Mouse (Mus musculus): Measurements from ENCODE around the gene 4930412O13Rik. TPM values are rescaled to one million over a fixed set of nuclear protein-coding genes. Genes with fewer than 3 reads are reported as not detected.

Gene 4930412O13Rik
- total and polyA plus RNA-seq, 2 experiments from 2014 or later: not detected

GRCm38 (mm10) chr2:9873757-9874156 is 7.3 kb upstream of the 4930412O13Rik start:
- H3K36me3 ChIP-seq (replicated peaks; ENCODE audit: control insufficient read depth, insufficient read depth, low read length): no peaks in the 10 kb centered on the region
- no peaks in the 10 kb centered on the region for H3K9me3 ChIP-seq (replicated peaks; ENCODE audit: control insufficient read depth, low read length)
- H3K27ac ChIP-seq (ENCODE audit: low read depth): no peak overlapping the region
- H3K4me1 ChIP-seq (ENCODE audit: control insufficient read depth, insufficient read depth): no peaks in the 10 kb centered on the region
- DNase-seq (ENCODE audit: low spot score): no peak
- H3K9ac ChIP-seq (replicated peaks; ENCODE audit: low read depth, low read length): no peak overlapping the region
- peaks cover 86% of the 10 kb centered on the region for H3K27me3 ChIP-seq (ENCODE audit: control insufficient read depth, insufficient read depth, low read length)
- ATAC-seq (ENCODE audit: insufficient read depth, low read depth): no peak
- H3K4me2 ChIP-seq (ENCODE audit: low read depth, low read length): peak overlapping the region; percentile 11; the same call in 1 of the 2 replicates
- TF ChIP-seq EP300 (IDR thresholded peaks at IDR 0.05; ENCODE audit: low read depth): no peak
- WGBS: 43% methylated on average over 2 of the region's 2 CpGs
- H3K4me3 ChIP-seq (ENCODE audit: low read depth, low read length): no peak overlapping the region

- Histone ChIP-seq H3K4me1 (ENCODE audit: control insufficient read depth, insufficient read depth) (peaks cover 3% of the 10 kb centered on the region; the same call in 1 of the 2 replicates), H3K27ac (ENCODE audit: low read depth) (no peak overlapping the region), H3K4me3 (ENCODE audit: low read depth, low read length) (peak overlapping the region; percentile 3; the same call in 1 of the 2 replicates), H3K36me3 (replicated peaks; ENCODE audit: control insufficient read depth, insufficient read depth, low read length) (no peaks in the 10 kb centered on the region), H3K4me2 (ENCODE audit: low read depth, low read length) (no peak overlapping the region; the same call in 1 of the 2 replicates), H3K27me3 (ENCODE audit: control insufficient read depth, insufficient read depth, low read length) (peaks cover 89% of the 10 kb centered on the region), H3K9me3 (replicated peaks; ENCODE audit: control insufficient read depth, low read length) (no peaks in the 10 kb centered on the region), H3K9ac (replicated peaks; ENCODE audit: low read depth, low read length) (no peak overlapping the region)
- TF ChIP-seq CTCF (IDR thresholded peaks at IDR 0.05; ENCODE audit: low read depth): no peak
- no peak for TF ChIP-seq EP300 (IDR thresholded peaks at IDR 0.05; ENCODE audit: low read depth)
- 19% methylated on average over 38 of the region's 39 CpGs for WGBS
- DNase-seq (ENCODE audit: low spot score): no peak
- ATAC-seq (ENCODE audit: insufficient read depth, low read depth): no peak
These were observed 6.4 kb upstream of the 4930412O13Rik start for GRCm38 (mm10) chr2:9874467-9875219.

GRCm38 (mm10) chr2:9875220-9875619 is 5.8 kb upstream of the 4930412O13Rik start:
- TF ChIP-seq EP300 (IDR thresholded peaks at IDR 0.05; ENCODE audit: low read depth) (no peak), CTCF (IDR thresholded peaks at IDR 0.05; ENCODE audit: low read depth) (no peak)
- no peaks in the 10 kb centered on the region for H3K9me3 ChIP-seq (replicated peaks; ENCODE audit: control insufficient read depth, low read length)
- no peak overlapping the region for H3K9ac ChIP-seq (replicated peaks; ENCODE audit: low read depth, low read length)
- WGBS: 23% methylated on average over 4 of the region's 4 CpGs
- peaks cover 3% of the 10 kb centered on the region; the same call in 1 of the 2 replicates for H3K4me1 ChIP-seq (ENCODE audit: control insufficient read depth, insufficient read depth)
- H3K4me3 ChIP-seq (ENCODE audit: low read depth, low read length): peak overlapping the region; percentile 3; the same call in 1 of the 2 replicates
- no peak overlapping the region; the same call in 1 of the 2 replicates for H3K4me2 ChIP-seq (ENCODE audit: low read depth, low read length)
- H3K27me3 ChIP-seq (ENCODE audit: control insufficient read depth, insufficient read depth, low read length): peaks cover 89% of the 10 kb centered on the region
- H3K27ac ChIP-seq (ENCODE audit: low read depth): no peak overlapping the region
- H3K36me3 ChIP-seq (replicated peaks; ENCODE audit: control insufficient read depth, insufficient read depth, low read length): no peaks in the 10 kb centered on the region
- DNase-seq (ENCODE audit: low spot score): no peak
- ATAC-seq (ENCODE audit: insufficient read depth, low read depth): no peak

- no peak overlapping the region for H3K27ac ChIP-seq (ENCODE audit: low read depth)
These were observed 5.2 kb upstream of the 4930412O13Rik start for GRCm38 (mm10) chr2:9875676-9876357.

DNA sequence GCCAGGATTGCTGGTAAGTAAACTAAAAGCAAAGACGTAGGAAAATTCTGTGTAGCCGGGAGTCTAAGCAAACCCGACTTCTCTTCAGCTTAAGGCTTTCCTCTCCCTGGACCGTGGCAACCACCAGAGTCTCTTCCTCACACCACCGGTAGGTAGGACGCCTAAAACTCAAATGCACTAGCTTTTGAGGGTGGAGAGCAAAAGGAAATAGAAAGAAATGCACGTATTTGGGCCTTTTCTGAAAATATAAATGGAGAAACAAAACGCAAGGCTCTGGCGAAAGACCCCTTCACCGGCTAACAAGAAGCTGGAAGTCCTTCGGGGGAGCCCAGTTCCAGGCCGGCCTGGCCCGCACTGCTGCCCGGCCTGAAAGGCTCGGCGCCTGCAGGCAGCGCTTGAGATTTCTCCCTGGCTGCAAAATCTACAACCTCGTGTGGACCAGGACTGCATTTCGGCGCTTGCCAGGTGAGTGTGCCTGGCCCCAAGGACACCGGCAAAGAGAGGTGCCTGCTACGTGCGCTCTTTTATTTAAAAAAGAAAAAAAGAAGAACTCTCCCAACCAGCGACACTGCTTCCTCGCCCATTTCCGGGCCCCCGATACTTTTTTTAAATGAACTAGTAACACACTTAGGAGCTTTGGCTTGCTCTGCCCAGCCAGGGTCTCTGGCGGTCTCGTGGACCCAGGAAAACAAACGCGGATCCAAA is 4.3 kb upstream of the 4930412O13Rik start:
- no peak for ATAC-seq (ENCODE audit: insufficient read depth, low read depth)
- Histone ChIP-seq H3K27ac (ENCODE audit: low read depth) (no peak overlapping the region), H3K4me2 (ENCODE audit: low read depth, low read length) (peak overlapping the region; percentile 99), H3K4me3 (ENCODE audit: low read depth, low read length) (peak overlapping the region; percentile 74), H3K9me3 (replicated peaks; ENCODE audit: control insufficient read depth, low read length) (no peaks in the 10 kb centered on the region), H3K36me3 (replicated peaks; ENCODE audit: control insufficient read depth, insufficient read depth, low read length) (no peaks in the 10 kb centered on the region), H3K4me1 (ENCODE audit: control insufficient read depth, insufficient read depth) (peaks cover 9% of the 10 kb centered on the region; the same call in 1 of the 2 replicates), H3K27me3 (ENCODE audit: control insufficient read depth, insufficient read depth, low read length) (peaks cover 95% of the 10 kb centered on the region), H3K9ac (replicated peaks; ENCODE audit: low read depth, low read length) (peak overlapping the region; percentile 38; the same call in 1 of the 2 replicates)
- WGBS: 15% methylated on average over 31 of the region's 31 CpGs
- no peak for TF ChIP-seq CTCF (IDR thresholded peaks at IDR 0.05; ENCODE audit: low read depth)
- TF ChIP-seq EP300 (IDR thresholded peaks at IDR 0.05; ENCODE audit: low read depth): no peak
- no peak for DNase-seq (ENCODE audit: low spot score)

More at GRCm38 (mm10) chr2:9875676-9876357, 5.2 kb upstream of the 4930412O13Rik start:
- Histone ChIP-seq H3K36me3 (replicated peaks; ENCODE audit: control insufficient read depth, insufficient read depth, low read length) (no peaks in the 10 kb centered on the region), H3K4me2 (ENCODE audit: low read depth, low read length) (peak overlapping the region; percentile 99; the same call in 1 of the 2 replicates), H3K4me3 (ENCODE audit: low read depth, low read length) (peak overlapping the region; percentile 74; the same call in 1 of the 2 replicates), H3K4me1 (ENCODE audit: control insufficient read depth, insufficient read depth) (peaks cover 3% of the 10 kb centered on the region; the same call in 1 of the 2 replicates), H3K9ac (replicated peaks; ENCODE audit: low read depth, low read length) (no peak overlapping the region), H3K9me3 (replicated peaks; ENCODE audit: control insufficient read depth, low read length) (no peaks in the 10 kb centered on the region), H3K27me3 (ENCODE audit: control insufficient read depth, insufficient read depth, low read length) (peaks cover 93% of the 10 kb centered on the region)
- DNase-seq (ENCODE audit: low spot score) (no peak), ATAC-seq (ENCODE audit: insufficient read depth, low read depth) (no peak)
- TF ChIP-seq CTCF (IDR thresholded peaks at IDR 0.05; ENCODE audit: low read depth) (no peak), EP300 (IDR thresholded peaks at IDR 0.05; ENCODE audit: low read depth) (no peak)
- WGBS: 58% methylated on average over 12 of the region's 12 CpGs
